In the genomic region with DNA sequence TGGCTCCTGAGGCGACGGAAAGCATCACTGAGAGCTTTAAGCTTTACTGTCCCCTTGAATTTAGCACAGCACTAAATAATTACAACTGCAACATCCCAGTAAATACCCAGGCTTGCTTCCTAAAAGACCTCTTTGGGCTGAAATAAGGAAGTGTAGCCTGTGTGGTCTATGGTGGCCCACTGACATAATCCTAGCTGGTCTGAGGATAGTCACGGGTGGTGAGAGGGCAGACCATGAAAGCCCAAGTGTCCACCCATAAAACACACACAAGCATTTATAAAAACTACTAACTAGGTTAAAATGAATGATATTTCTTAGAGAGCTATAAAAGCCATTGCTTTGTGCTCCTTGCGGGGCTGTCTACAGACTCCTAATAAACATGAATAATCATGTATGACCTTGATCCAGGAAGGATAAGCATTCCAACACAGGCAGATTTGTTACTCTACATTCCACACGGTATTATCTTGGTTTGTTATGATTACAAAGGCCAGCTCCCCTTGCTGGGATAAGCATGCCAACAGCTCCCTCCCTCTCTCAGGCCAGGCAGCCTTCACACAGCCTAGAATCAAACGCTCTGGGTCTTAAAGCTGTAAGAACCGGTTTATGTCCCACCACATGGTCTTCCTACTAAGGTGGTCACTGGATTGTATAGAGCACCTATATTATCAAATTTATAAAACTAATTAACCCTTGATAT, we compare ENCODE assay signal across 8 mouse cellular contexts. TPM values are rescaled to one million over a fixed set of nuclear protein-coding genes. Genes with fewer than 3 reads are reported as not detected.
DNase-seq lines count a peak whose midpoint lies in the region; ATAC-seq and TF ChIP-seq lines count a peak whose summit lies in the region.
"Had no signal": no experiment of that assay in that cellular context is flagged by ENCODE, and none has a peak within 500 bp of the region (broad histone marks: within the 10 kb centered on the region; RNA-seq: fewer than 3 reads in every experiment).

No protein-coding gene starts in this region.

- no peak for ATAC-seq in liver, embryonic 11.5 days (replicated peaks; ENCODE audit: low FRiP score)
- peak; percentile 60; the same call in 1 of the 2 replicates for ATAC-seq in embryonic facial prominence, embryonic 14.5 days (ENCODE audit: low read depth)
- peak; percentile 67 for ATAC-seq in kidney, postnatal 0 days (replicated peaks; ENCODE audit: low FRiP score, low read depth)
- 0 out of 2 replicates have a peak, but pooled peaks have one; percentile 10 for ATAC-seq in midbrain, embryonic 15.5 days (replicated peaks)

- H3K36me3 ChIP-seq in liver, adult 2 months (ENCODE audit: control insufficient read depth, insufficient read depth, low read length), result peaks cover 1% of the 10 kb centered on the region; the same call in 1 of the 2 replicates
- no peaks in the 10 kb centered on the region for H3K36me3 ChIP-seq in liver, embryonic 11.5 days (ENCODE audit: control insufficient read depth, insufficient read depth, low read length)
- H3K36me3 ChIP-seq in embryonic facial prominence, embryonic 14.5 days (ENCODE audit: control insufficient read depth, insufficient read depth, low read length), result no peaks in the 10 kb centered on the region
- no peaks in the 10 kb centered on the region for H3K36me3 ChIP-seq in kidney, postnatal 0 days (ENCODE audit: insufficient read depth, low read length)
- no peaks in the 10 kb centered on the region for H3K36me3 ChIP-seq in midbrain, embryonic 15.5 days (replicated peaks)

- no peak for DNase-seq in liver, adult 2 months (ENCODE audit: extremely low read depth, low read depth, low spot score)
- no peak for DNase-seq in liver, embryonic 11.5 days (ENCODE audit: low spot score)
- DNase-seq in embryonic facial prominence, embryonic 14.5 days (ENCODE audit: low spot score), result peak; percentile 77
- DNase-seq in kidney, postnatal 0 days (ENCODE audit: low spot score), result peak; percentile 94
- no peak for DNase-seq in gastrocnemius, postnatal 14 days
- DNase-seq in spleen, adult 12 weeks (ENCODE audit: low spot score), result no peak
- DNase-seq: thymus, postnatal 4 days had no signal

- intact Hi-C loops in gastrocnemius, postnatal 14 days (cut with DNase I; ENCODE audit: low total_unique reads), result no loop called here

- H3K27me3 ChIP-seq in liver, adult 2 months (ENCODE audit: control insufficient read depth, insufficient read depth, low read length), result no peaks in the 10 kb centered on the region
- H3K27me3 ChIP-seq in liver, embryonic 11.5 days (replicated peaks; ENCODE audit: control insufficient read depth, insufficient read depth, low read length), result no peaks in the 10 kb centered on the region
- H3K27me3 ChIP-seq in embryonic facial prominence, embryonic 14.5 days (replicated peaks; ENCODE audit: control insufficient read depth, insufficient read depth, low read length), result no peaks in the 10 kb centered on the region
- no peaks in the 10 kb centered on the region for H3K27me3 ChIP-seq in kidney, postnatal 0 days (ENCODE audit: insufficient read depth, low read length)
- H3K27me3 ChIP-seq in midbrain, embryonic 15.5 days (replicated peaks), result no peaks in the 10 kb centered on the region

- peaks cover 18% of the 10 kb centered on the region for H3K4me1 ChIP-seq in liver, adult 2 months (ENCODE audit: control insufficient read depth, insufficient read depth, low read length)
- peaks cover 12% of the 10 kb centered on the region for H3K4me1 ChIP-seq in liver, embryonic 11.5 days (replicated peaks; ENCODE audit: control insufficient read depth, insufficient read depth, low read length)
- H3K4me1 ChIP-seq in embryonic facial prominence, embryonic 14.5 days (ENCODE audit: control insufficient read depth, insufficient read depth, low read length), result peaks cover 29% of the 10 kb centered on the region
- peaks cover 44% of the 10 kb centered on the region for H3K4me1 ChIP-seq in kidney, postnatal 0 days (replicated peaks; ENCODE audit: insufficient read depth, low read length)
- H3K4me1 ChIP-seq in midbrain, embryonic 15.5 days, result peaks cover 7% of the 10 kb centered on the region

- TF ChIP-seq POLR2A in liver, adult 2 months (IDR thresholded peaks at IDR 0.05; ENCODE audit: extremely low read depth, insufficient read depth, low read length), result no peak

- H3K9me3 ChIP-seq in liver, embryonic 11.5 days (ENCODE audit: control insufficient read depth, low read length), result no peaks in the 10 kb centered on the region
- no peaks in the 10 kb centered on the region for H3K9me3 ChIP-seq in embryonic facial prominence, embryonic 14.5 days (ENCODE audit: control insufficient read depth, low read length)
- H3K9me3 ChIP-seq in kidney, postnatal 0 days (replicated peaks; ENCODE audit: low read length), result no peaks in the 10 kb centered on the region
- H3K9me3 ChIP-seq in midbrain, embryonic 15.5 days, result no peaks in the 10 kb centered on the region

- peaks cover 3% of the 10 kb centered on the region; the same call in 1 of the 2 replicates for H3K79me2 ChIP-seq in liver, adult 2 months (ENCODE audit: control insufficient read depth, insufficient read depth, low read length)

- 0 out of 2 replicates have a peak, but pooled peaks have one; percentile 13 for TF ChIP-seq CTCF in liver, adult 2 months (IDR thresholded peaks at IDR 0.05; ENCODE audit: low read depth, low read length)
- peak; percentile 56 for TF ChIP-seq CTCF in kidney, postnatal 0 days (IDR thresholded peaks at IDR 0.05; ENCODE audit: low read depth)

- no peak overlapping the region for H3K4me2 ChIP-seq in liver, embryonic 11.5 days
- H3K4me2 ChIP-seq in embryonic facial prominence, embryonic 14.5 days (ENCODE audit: low read depth, low read length), result no peak overlapping the region
- peak overlapping the region; percentile 3; the same call in 1 of the 2 replicates for H3K4me2 ChIP-seq in kidney, postnatal 0 days (ENCODE audit: low read length)
- no peak overlapping the region for H3K4me2 ChIP-seq in midbrain, embryonic 15.5 days

- H3K4me3 ChIP-seq in liver, adult 2 months (ENCODE audit: insufficient read depth, low read depth, low read length), result no peak overlapping the region
- no peak overlapping the region for H3K4me3 ChIP-seq in liver, embryonic 11.5 days (ENCODE audit: low read depth, low read length)
- H3K4me3 ChIP-seq in embryonic facial prominence, embryonic 14.5 days (ENCODE audit: low read depth, low read length), result no peak overlapping the region
- no peak overlapping the region for H3K4me3 ChIP-seq in kidney, postnatal 0 days (replicated peaks; ENCODE audit: low read depth, low read length)
- H3K4me3 ChIP-seq in midbrain, embryonic 15.5 days, result no peak overlapping the region

- H3K27ac ChIP-seq in liver, adult 2 months (replicated peaks; ENCODE audit: insufficient read depth, low read depth, low read length), result no peak overlapping the region
- no peak overlapping the region for H3K27ac ChIP-seq in liver, embryonic 11.5 days (ENCODE audit: low read depth, low read length)
- 0 out of 2 replicates have a peak overlapping the region, but pooled peaks have one; percentile 3 for H3K27ac ChIP-seq in embryonic facial prominence, embryonic 14.5 days (replicated peaks; ENCODE audit: low read depth, low read length)
- peak overlapping the region; percentile 84 for H3K27ac ChIP-seq in kidney, postnatal 0 days
- no peak overlapping the region for H3K27ac ChIP-seq in midbrain, embryonic 15.5 days

- 68% methylated on average over 7 of the region's 7 CpGs for WGBS in liver, adult 2 months
- WGBS in liver, embryonic 11.5 days, result 56% methylated on average over 7 of the region's 7 CpGs
- 43% methylated on average over 7 of the region's 7 CpGs for WGBS in embryonic facial prominence, embryonic 14.5 days
- 29% methylated on average over 7 of the region's 7 CpGs for WGBS in kidney, postnatal 0 days
- whole genome bisulfite sequencing in midbrain, embryonic 15.5 days, result 35% methylated on average over 7 of the region's 7 CpGs

- H3K9ac ChIP-seq in liver, adult 2 months (ENCODE audit: low read depth, low read length), result no peak overlapping the region
- no peak overlapping the region for H3K9ac ChIP-seq in liver, embryonic 11.5 days (ENCODE audit: low read depth, low read length)
- H3K9ac ChIP-seq in embryonic facial prominence, embryonic 14.5 days (ENCODE audit: low read depth, low read length), result no peak overlapping the region
- H3K9ac ChIP-seq in kidney, postnatal 0 days (ENCODE audit: low read depth, low read length), result no peak overlapping the region
- H3K9ac ChIP-seq in midbrain, embryonic 15.5 days, result no peak overlapping the region

RNA-seq across cellular contexts. Expression of a gene that starts 40.4 kb away (rescaled TPM):
- 26.7 and 34.8 TPM in 2 replicates for total RNA-seq in liver, adult 2 months (2014; rRNA removed)
- polyA plus RNA-seq in liver, adult 2 months (2012; rRNA removed), result 6.4 and 6.5 TPM in 2 replicates
- 31.4 and 32.0 TPM in 2 replicates for polyA plus RNA-seq in liver, embryonic 11.5 days (2014; fragmentation: Nextera tagmentation; extraction: Ambion mirVana)
- 29.7 and 31.3 TPM in 2 replicates for polyA plus RNA-seq in embryonic facial prominence, embryonic 14.5 days (2014; fragmentation: Nextera tagmentation; extraction: Ambion mirVana)
- 42.4 and 46.1 TPM in 2 replicates for polyA plus RNA-seq in kidney, postnatal 0 days (2015; fragmentation: Nextera tagmentation; extraction: Ambion mirVana)
- polyA plus RNA-seq in midbrain, embryonic 15.5 days (2015; fragmentation: Nextera tagmentation; extraction: Ambion mirVana), result 21.5 and 22.3 TPM in 2 replicates
- total RNA-seq in gastrocnemius, postnatal 14 days (2021), result 10 to 100 TPM; 35.2 to 55.0 TPM

Comparison
In these comparisons a context has a peak if more than half of its experiments do, and no peak if none do; other contexts are left out.
1. DNase-seq: peak in embryonic facial prominence, embryonic 14.5 days (single experiment) and kidney, postnatal 0 days (single experiment); none in liver, adult 2 months (single experiment), liver, embryonic 11.5 days (single experiment), gastrocnemius, postnatal 14 days (single experiment) and spleen, adult 12 weeks (single experiment).
2. H3K27ac ChIP-seq: peak in embryonic facial prominence, embryonic 14.5 days (single experiment) and kidney, postnatal 0 days (single experiment); none in liver, adult 2 months (single experiment), liver, embryonic 11.5 days (single experiment) and midbrain, embryonic 15.5 days (single experiment).